Mouse (Mus musculus): ENCODE data around the gene Gm10961.

DNA sequence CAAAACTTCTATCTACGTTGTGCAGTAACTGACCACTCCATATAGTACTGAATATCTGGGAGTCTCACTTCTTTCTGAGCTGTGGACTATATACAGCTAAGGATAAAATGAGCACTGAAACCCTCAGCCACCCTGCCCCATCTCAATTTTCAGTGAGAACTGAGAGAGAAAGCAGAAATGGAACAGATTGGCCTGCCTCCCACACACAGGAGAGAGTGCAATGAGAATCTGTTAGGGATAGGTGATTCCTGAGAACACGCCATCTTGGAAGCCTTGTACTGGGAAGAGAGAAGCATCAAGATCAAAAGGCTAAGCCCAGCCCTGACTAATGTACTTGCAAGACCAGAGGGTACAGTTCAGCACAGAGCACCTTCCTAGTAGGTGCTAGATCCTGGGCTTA lies 2.6 kb upstream of the Gm10961 start:
- TF ChIP-seq CTCF (conservative IDR thresholded peaks at IDR 0.05; ENCODE audit: low read length) (no peak), POU5F1 (IDR thresholded peaks at IDR 0.05; ENCODE audit: borderline replicate concordance, low read length) (no peak)
